Mouse (Mus musculus) frontal cortex, adult 2 months (tissue): ENCODE results near the gene Vsnl1. TPM values are rescaled to one million over a fixed set of nuclear protein-coding genes. Genes with fewer than 3 reads are reported as not detected.

Experiments used
- DNase-seq, 2 experiments: peaks; one replicate each; pipeline ENCODE4 v3.0.0; 2022; ENCODE audit warnings: low spot score in 1 of 2; ENCODE audit errors: extremely low spot score in 1 of 2
- polyA plus RNA-seq: library from polyadenylated mRNA; depleted of rRNA; stranded (reverse); fragments of >200 nt; gene quantifications from 2 replicates; pipeline ENCODE4 v1.2.3, GENCODE M21; 2012; rRNA removed

Vsnl1 gene
- polyA plus RNA-seq, 1 experiment = 358 TPM

GRCm38 (mm10) chr12:11281584-11281983 lies 154.8 kb downstream of the Vsnl1 start:
- DNase-seq = no peak

DNA sequence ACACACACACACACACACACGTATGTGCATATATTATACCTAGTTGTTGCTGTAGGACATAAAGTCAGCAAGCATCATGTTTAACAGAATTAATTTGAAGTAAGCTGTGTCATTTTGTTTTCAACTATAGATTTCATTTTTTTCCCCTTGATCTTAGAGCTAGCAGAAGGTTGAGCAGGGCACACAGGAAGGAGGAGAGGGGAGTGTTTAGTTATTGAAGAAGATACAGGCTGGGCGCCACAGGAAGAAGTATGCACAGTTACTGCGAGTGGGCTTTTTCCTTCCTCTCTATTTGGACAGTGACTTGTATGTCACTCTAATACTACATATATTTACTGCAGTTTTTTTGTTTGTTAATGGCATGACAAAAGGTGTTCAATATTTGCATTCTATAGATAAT lies 156.5 kb downstream of the Vsnl1 start:
- DNase-seq = no peak

DNA sequence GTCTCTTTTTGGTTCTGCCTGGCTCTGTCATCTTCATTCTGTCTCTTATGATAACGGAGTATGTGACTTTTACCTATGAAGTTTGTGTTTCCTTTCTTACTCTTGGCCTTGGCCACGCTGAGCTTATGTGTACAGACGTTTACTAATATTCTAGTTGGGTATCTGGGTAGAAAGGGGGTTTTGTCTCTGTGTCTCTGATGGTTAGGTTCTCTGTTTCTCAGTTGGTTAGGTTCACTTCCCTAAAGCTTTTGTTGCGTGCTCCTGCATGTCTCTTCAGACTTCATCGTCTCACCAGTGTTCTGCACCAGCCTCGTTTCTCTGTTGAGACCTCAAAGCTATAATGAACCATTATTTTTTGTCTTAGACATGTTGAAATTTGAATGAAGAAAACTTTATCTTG lies 159.2 kb downstream of the Vsnl1 start:
- no peak for DNase-seq

DNA sequence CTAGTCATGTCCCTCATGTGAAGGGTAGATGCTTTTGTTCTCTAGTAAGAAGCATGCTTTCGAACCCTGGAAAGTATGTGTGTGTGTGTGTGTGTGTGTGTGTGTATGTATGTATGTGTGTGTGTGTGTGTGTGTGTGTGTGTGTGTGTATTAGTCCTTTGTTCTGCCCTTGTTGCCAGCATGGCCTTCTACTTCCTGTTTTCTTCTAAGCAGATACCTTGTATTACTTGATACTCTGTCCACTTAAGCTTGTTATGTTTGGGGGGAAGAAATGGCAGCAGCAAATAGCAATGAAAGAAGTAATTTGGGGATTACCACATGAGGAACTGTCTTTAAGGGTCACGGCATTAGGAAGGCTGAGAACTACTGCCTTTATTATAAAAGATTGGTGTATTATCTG lies 159.8 kb downstream of the Vsnl1 start:
- DNase-seq = no peak

Other genes starting within 250 kb of the Vsnl1 start
- not detected in 2 replicates for gene Msgn1, start 227.6 kb downstream of the Vsnl1 start, polyA plus RNA-seq
- 0.44 and 0.52 TPM in 2 replicates for gene Gen1, start 170.8 kb downstream of the Vsnl1 start, polyA plus RNA-seq
- gene Smc6, start 170.7 kb downstream of the Vsnl1 start, polyA plus RNA-seq = 31.1 and 39.6 TPM in 2 replicates
- 0.50 and 0.86 TPM in 2 replicates for gene Rad51ap2, start 19.5 kb upstream of the Vsnl1 start, polyA plus RNA-seq